In the genomic region with DNA sequence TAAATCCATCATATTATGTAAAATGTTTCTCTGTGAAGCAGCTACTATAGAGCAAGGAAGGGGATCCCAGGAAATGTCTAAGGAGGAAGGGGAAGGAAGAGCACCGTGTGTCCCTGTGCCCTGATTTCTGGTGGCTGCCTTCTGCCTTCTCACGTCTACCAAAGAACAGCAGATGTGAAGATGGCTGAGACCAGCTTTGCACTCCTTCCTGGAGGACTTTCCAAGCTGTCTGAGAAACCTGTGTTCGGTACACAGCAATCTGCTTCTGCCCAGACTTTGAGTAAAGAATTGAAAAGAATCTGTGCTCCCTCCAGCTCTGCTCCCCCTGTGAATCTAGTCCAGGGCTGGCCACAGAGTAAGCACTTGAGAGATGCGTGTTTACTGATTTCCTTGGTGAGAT, we compare ENCODE assay signal across 22 mouse cellular contexts.
A peak's percentile ranks its signal among the peaks of the same experiment; 100 is the strongest.
DNase-seq lines count a peak whose midpoint lies in the region; ATAC-seq lines count a peak whose summit lies in the region.
"Had no signal": no experiment of that assay in that cellular context is flagged by ENCODE, and none has a peak within 500 bp of the region (broad histone marks: within the 10 kb centered on the region; RNA-seq: fewer than 3 reads in every experiment).

No protein-coding gene starts in this region.

- WGBS in forebrain, embryonic 15.5 days: 91% methylated on average over 4 of the region's 4 CpGs

- no peak overlapping the region for H3K27ac ChIP-seq in forebrain, embryonic 15.5 days (replicated peaks)
- H3K27ac ChIP-seq: forebrain, embryonic 10.5 days; forebrain, embryonic 13.5 days; hindbrain, embryonic 10.5 days; hindbrain, embryonic 13.5 days had no signal

- H3K9ac ChIP-seq in forebrain, embryonic 15.5 days (replicated peaks): no peak overlapping the region
- H3K9ac ChIP-seq: forebrain, embryonic 13.5 days; forebrain, postnatal 0 days; hindbrain, embryonic 13.5 days had no signal

- H3K4me1 ChIP-seq in forebrain, embryonic 15.5 days: no peaks in the 10 kb centered on the region
- H3K4me1 ChIP-seq: forebrain, embryonic 13.5 days; hindbrain, embryonic 13.5 days had no signal

- ATAC-seq in frontal cortex, adult (ENCODE audit: low TSS enrichment): 0 out of 2 replicates have a peak, but pooled peaks have one; percentile 13
- ATAC-seq in forebrain, embryonic 15.5 days (replicated peaks): no peak
- ATAC-seq: activated CD4-positive, CD25-positive, alpha-beta regulatory T cell, adult 4 months; forebrain, embryonic 13.5 days; forebrain, postnatal 0 days; hindbrain, embryonic 16.5 days had no signal

- H3K9me3 ChIP-seq in forebrain, embryonic 15.5 days: no peaks in the 10 kb centered on the region
- H3K9me3 ChIP-seq: hindbrain, embryonic 13.5 days had no signal

- H3K36me3 ChIP-seq in forebrain, embryonic 15.5 days: no peaks in the 10 kb centered on the region
- H3K36me3 ChIP-seq: forebrain, embryonic 10.5 days; hindbrain, embryonic 13.5 days had no signal

- no peak overlapping the region for H3K4me2 ChIP-seq in forebrain, embryonic 15.5 days (replicated peaks)
- H3K4me2 ChIP-seq: forebrain, embryonic 13.5 days; heart, embryonic 11.5 days; hindbrain, embryonic 13.5 days had no signal

- H3K4me3 ChIP-seq in forebrain, embryonic 15.5 days: no peak overlapping the region
- H3K4me3 ChIP-seq: forebrain, embryonic 10.5 days; forebrain, embryonic 13.5 days; hindbrain, embryonic 10.5 days; hindbrain, embryonic 13.5 days had no signal

- no peaks in the 10 kb centered on the region for H3K27me3 ChIP-seq in forebrain, embryonic 15.5 days
- H3K27me3 ChIP-seq: forebrain, embryonic 13.5 days; hindbrain, embryonic 13.5 days had no signal

- DNase-seq in frontal cortex, postnatal 14 days (ENCODE audit: low spot score in 2 of 2): no peak
- DNase-seq in layer of hippocampus, adult 18-20 months (ENCODE audit: low spot score in 2 of 2): peak; percentile 25 to 57
- no peak for DNase-seq in layer of hippocampus, postnatal 25 days (ENCODE audit: extremely low spot score in 1 of 2, low spot score in 1 of 2)
- DNase-seq in layer of hippocampus, adult 9-10 months (ENCODE audit: low spot score): peak; percentile 20
- no peak for DNase-seq in retina, postnatal 1 day
- DNase-seq: adrenal gland, adult 8-10 months; adrenal gland, postnatal 25 days; cerebellum, adult 18-20 months; cerebellum, adult 9-10 months; cerebellum, postnatal 14 days; forebrain, postnatal 0 days; gastrocnemius, postnatal 10 days; gastrocnemius, postnatal 36 days had no signal

Comparison
In these comparisons a context has a peak if more than half of its experiments do, and no peak if none do; other contexts are left out.
1. DNase-seq: peak in layer of hippocampus, adult 18-20 months (2 of 2) and layer of hippocampus, adult 9-10 months (single experiment); none in frontal cortex, postnatal 14 days (0 of 2), layer of hippocampus, postnatal 25 days (0 of 2) and retina, postnatal 1 day (single experiment).